Mouse (Mus musculus): ENCODE data around the gene Ankrd34a.
"Not testable (repeated sequence)": the region's sequence is repeated elsewhere in the genome, so short reads cannot be mapped to it uniquely, and the experiment has no call there.

Ankrd34a gene

DNA sequence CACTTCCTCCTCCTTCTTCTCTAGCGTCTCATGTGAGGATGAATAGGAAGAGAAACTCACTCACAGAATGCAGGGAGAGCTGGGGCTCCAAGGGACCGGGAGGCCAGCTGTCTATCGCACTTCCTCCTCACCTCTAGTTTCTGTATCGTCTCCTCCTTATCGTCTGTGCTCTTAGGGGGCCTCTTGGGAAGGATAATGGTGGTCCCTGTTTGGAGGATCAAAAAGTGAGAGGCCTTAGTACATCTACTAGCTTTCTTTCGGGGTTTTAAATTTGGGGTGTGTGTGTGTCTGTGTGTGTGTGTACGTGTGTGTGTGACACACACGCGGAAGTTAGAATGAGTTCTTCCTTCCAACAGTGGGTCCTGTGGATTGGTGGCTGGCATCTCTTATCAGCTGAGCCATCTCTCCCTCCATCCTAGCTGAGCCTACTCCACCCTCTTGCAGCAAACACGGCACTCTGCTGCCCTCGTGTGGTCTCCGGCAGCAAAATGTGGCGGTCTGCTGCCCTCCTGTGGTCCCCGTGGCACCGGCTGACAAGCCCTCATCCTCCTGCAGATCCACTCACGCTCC is 16.5 kb upstream of the Ankrd34a start:
- DNase-seq (ENCODE audit: extremely low spot score) = peak; percentile 90

GRCm38 (mm10) chr3:96581141-96581540 is 15.3 kb upstream of the Ankrd34a start:
- DNase-seq (ENCODE audit: extremely low spot score) = no peak

- DNase-seq (ENCODE audit: extremely low spot score) = no peak
These were observed 14.5 kb upstream of the Ankrd34a start for GRCm38 (mm10) chr3:96581771-96582515.

- DNase-seq (ENCODE audit: extremely low spot score) = no peak
These were observed 13.1 kb upstream of the Ankrd34a start for GRCm38 (mm10) chr3:96583386-96583785.

GRCm38 (mm10) chr3:96590657-96591056 is 5.8 kb upstream of the Ankrd34a start:
- DNase-seq (ENCODE audit: extremely low spot score) = no peak

DNA sequence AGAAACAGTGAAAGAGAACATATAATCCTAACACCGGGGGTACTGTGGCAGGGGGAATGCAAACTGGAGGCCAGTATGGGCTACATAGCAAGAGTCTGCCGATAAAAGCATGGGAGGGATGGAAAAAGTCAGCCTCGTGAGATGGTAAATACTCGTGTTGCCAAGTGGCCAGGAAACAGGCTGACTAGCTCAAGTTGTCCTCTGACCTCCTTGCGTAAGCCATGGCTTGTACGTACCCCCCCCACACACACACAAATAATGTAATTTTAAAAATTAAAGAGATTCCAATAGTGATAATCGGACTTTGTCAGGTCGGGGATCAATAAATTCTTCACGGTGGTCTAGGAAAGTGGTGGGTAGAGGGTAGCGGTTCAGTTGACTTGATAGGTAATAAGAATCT is 3.1 kb upstream of the Ankrd34a start:
- no peak for DNase-seq (ENCODE audit: extremely low spot score)

DNA sequence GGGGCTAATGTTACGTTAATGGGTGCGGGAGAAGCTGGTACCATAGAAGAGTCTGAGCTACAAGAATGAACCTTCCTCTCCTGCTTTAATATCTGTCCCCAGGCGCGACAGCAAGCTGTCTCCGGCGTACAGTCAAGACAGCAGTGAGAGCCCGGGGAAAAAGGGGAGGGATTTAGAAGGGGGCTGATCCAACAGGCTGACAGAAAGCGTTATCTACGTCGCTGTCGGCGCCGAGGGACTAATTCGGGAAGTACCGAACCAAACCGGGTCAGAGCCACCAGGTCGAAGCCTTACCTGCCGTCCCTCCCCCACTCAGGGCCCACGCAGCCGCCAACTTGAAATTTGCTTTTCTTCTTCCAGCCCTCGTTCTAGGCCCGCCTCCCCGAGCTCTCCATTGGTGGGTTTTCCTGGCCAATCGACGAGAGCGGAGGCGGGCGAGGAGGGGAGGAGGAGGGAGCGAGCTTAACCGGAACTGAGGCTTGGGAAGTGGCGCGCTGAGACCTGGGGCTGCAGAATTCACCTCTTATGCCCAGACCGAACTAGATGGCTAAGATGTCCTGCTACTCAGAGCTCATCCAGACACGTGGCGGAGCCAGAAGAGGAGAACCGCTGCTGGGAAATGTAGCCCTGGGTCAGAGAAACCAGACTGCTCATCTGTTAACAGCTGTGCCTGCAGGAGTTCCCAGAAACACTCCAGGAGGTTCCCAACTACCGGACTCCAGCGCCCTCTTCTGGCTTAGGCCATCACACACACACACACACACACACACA is 2.5 kb upstream of the Ankrd34a start, which contains the start of gene Polr3gl:
Polr3gl (minus strand) TSS at position 392 of the 771 bp plus-strand sequence.
- DNase-seq (ENCODE audit: extremely low spot score) = peak; percentile 95

- no peak for DNase-seq (ENCODE audit: extremely low spot score)
These were observed 1.6 kb upstream of the Ankrd34a start for GRCm38 (mm10) chr3:96594851-96595250.

DNA sequence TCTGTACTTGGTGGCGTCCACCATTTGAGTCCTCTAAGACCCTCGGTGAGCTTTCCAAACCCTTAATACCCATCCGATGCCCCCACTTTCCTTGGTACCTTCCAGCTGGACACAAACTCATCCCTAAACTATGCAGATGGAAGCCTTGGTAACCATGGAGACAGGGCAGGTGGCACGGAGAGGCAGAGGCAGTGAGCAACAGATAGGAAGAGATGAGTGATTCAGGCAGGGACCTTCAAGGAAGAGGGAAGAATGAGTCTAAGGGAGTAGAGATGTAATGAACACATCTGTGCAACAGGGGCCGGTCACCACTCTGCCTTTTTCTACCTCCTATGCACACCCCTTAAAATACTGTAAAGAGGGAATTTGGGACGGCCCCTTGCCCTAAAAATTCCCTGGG is 775 bp upstream of the Ankrd34a start:
- DNase-seq (ENCODE audit: extremely low spot score) = no peak

- DNase-seq (ENCODE audit: extremely low spot score) = no peak
These were observed 419 bp downstream of the Ankrd34a start for GRCm38 (mm10) chr3:96596855-96597254.

- peak; percentile 64 for DNase-seq (ENCODE audit: extremely low spot score)
These were observed 1.0 kb downstream of the Ankrd34a start for GRCm38 (mm10) chr3:96597435-96597891.

DNA sequence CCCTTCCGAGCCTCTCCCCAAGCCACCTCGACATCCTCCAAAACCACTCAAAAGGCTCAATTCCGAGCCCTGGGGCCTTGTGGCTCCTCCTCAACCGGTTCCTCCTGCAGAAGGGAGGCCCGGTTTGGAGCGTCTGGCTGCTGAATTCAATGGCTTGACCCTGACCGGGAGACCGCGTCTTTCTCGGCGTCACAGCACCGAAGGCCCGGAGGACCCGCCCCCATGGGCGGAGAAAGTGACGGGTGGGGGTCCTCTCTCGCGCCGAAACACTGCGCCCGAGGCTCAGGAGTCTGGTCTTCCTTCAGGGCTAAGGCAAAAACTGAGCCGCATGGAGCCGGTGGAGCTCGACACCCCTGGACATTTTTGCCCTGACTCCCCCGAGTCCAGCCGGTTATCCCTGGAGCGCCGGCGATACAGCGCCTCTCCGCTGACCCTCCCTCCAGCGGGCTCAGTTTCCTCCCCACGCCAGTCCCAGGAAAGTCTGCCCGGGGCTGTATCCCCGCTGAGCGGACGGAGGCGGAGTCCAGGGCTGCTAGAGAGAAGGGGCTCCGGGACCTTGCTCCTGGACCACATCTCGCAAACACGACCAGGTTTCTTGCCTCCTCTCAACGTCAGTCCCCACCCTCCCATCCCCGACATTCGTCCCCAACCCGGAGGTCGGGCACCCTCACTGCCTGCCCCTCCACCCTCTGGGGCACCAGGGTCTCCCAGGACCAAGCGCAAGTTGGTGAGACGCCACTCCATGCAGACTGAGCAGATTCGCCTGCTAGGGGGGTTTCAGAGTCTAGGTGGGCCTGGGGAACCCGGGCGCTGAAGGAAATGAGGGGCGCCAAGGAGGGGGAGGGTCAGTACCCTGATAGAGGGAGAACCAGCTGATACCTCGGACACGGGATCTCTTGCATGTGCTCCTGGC is 2.0 kb downstream of the Ankrd34a start:
- peak; percentile 81 for DNase-seq (ENCODE audit: extremely low spot score)

- DNase-seq (ENCODE audit: extremely low spot score) = no peak
These were observed 2.6 kb downstream of the Ankrd34a start for GRCm38 (mm10) chr3:96599069-96599393.

DNA sequence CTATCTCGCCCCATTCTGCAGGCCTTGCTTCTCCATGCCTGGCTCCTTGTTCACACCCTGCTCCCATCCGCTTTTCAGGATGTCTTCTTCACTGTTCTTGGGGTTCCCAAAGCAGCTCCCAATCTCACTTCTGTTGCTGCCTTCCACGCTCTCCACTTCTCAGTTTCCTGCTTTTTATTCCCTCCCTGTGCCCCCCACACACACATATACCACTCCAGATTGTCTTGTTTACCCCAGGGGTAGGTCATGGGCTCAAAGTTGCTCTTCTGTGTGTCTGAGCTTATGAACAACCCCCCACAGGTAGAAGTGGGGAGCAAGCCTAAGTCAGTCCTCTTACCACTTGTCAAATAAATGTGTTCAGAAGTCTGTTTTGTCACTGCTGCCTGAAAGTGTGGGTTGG is 3.0 kb downstream of the Ankrd34a start:
- DNase-seq (ENCODE audit: extremely low spot score) = no peak

GRCm38 (mm10) chr3:96600639-96601250 is 4.3 kb downstream of the Ankrd34a start, which contains the start of gene Lix1l:
Lix1l (plus strand) TSS chr3:96601149.
- peak; percentile 92 for DNase-seq (ENCODE audit: extremely low spot score)

GRCm38 (mm10) chr3:96601251-96601787 is 4.9 kb downstream of the Ankrd34a start:
- DNase-seq (ENCODE audit: extremely low spot score) = peak; percentile 75

- DNase-seq (ENCODE audit: extremely low spot score) = no peak
These were observed 5.7 kb downstream of the Ankrd34a start for GRCm38 (mm10) chr3:96601941-96602703.

- DNase-seq (ENCODE audit: extremely low spot score) = no peak
These were observed 6.3 kb downstream of the Ankrd34a start for GRCm38 (mm10) chr3:96602704-96603084.

DNA sequence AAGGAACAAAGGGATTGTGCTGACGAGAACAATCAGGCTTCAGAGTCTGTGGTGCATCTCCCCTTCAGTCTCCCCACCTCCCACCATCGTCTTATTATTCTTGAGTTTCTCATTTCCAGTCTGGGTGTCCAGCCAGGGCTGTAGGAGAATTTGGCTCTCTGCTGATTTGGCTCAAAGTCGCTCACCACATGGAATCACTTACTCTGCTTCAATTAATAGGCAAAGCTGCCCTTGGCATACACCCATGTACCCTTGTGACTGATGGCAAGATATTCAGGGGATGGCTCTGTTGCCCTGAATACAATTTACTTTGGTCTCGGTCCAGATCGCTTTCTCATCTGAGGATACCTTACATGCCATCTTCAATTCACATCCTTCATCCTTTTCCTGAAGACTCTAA is 6.9 kb downstream of the Ankrd34a start:
- DNase-seq (ENCODE audit: extremely low spot score) = no peak

- not testable (repeated sequence) for DNase-seq (ENCODE audit: extremely low spot score)
These were observed 9.6 kb downstream of the Ankrd34a start for GRCm38 (mm10) chr3:96606007-96606406.

All from embryo, embryonic 9.5 days (tissue).